26 mouse cellular contexts compared by ENCODE assay signal in genomic region chr16:62755307-62755706, GRCm38 (mm10). TPM values are rescaled to one million over a fixed set of nuclear protein-coding genes. Genes with fewer than 3 reads are reported as not detected.
"Had no signal": no experiment of that assay in that cellular context is flagged by ENCODE, and none has a peak within 500 bp of the region (broad histone marks: within the 10 kb centered on the region; RNA-seq: fewer than 3 reads in every experiment).

No protein-coding gene starts in this region.

- H3K4me1 ChIP-seq: limb, embryonic 10.5 days; limb, embryonic 13.5 days; liver, embryonic 12.5 days; liver, embryonic 15.5 days; midbrain, embryonic 12.5 days; midbrain, embryonic 15.5 days; neural tube, embryonic 12.5 days; neural tube, embryonic 15.5 days had no signal

- H3K27me3 ChIP-seq: limb, embryonic 13.5 days; liver, embryonic 12.5 days; liver, embryonic 15.5 days; midbrain, embryonic 12.5 days; midbrain, embryonic 15.5 days; neural tube, embryonic 12.5 days; neural tube, embryonic 15.5 days had no signal

- H3K36me3 ChIP-seq: liver, embryonic 15.5 days; midbrain, embryonic 12.5 days; midbrain, embryonic 15.5 days; neural tube, embryonic 12.5 days; neural tube, embryonic 15.5 days had no signal

- H3K4me2 ChIP-seq: limb, embryonic 13.5 days; liver, embryonic 12.5 days; liver, embryonic 15.5 days; midbrain, embryonic 12.5 days; midbrain, embryonic 15.5 days; neural tube, embryonic 12.5 days; neural tube, embryonic 15.5 days had no signal

- H3K4me3 ChIP-seq: limb, embryonic 10.5 days; limb, embryonic 13.5 days; liver, embryonic 12.5 days; liver, embryonic 15.5 days; midbrain, embryonic 12.5 days; midbrain, embryonic 15.5 days; neural tube, embryonic 12.5 days; neural tube, embryonic 15.5 days had no signal

- ATAC-seq: inflammation-experienced regulatory T-cells, adult 6 months; intestine, embryonic 16.5 days; liver, embryonic 12.5 days; midbrain, embryonic 15.5 days had no signal

- H3K27ac ChIP-seq: limb, embryonic 10.5 days; limb, embryonic 13.5 days; liver, embryonic 12.5 days; liver, embryonic 15.5 days; macrophage; midbrain, embryonic 12.5 days; midbrain, embryonic 15.5 days; neural tube, embryonic 12.5 days; neural tube, embryonic 15.5 days had no signal

- DNase-seq: kidney, adult 18-20 months; kidney, adult 9 months; kidney, postnatal 14 days; kidney, postnatal 4 days; liver; right cerebral cortex, adult 18-20 months; thymus, adult 2 months; thymus, postnatal 25 days had no signal

- H3K9ac ChIP-seq: limb, embryonic 13.5 days; liver, embryonic 12.5 days; liver, embryonic 15.5 days; midbrain, embryonic 12.5 days; midbrain, embryonic 15.5 days; neural tube, embryonic 12.5 days; neural tube, embryonic 15.5 days had no signal

- H3K9me3 ChIP-seq: limb, embryonic 10.5 days; liver, embryonic 12.5 days; liver, embryonic 15.5 days; midbrain, embryonic 12.5 days; midbrain, embryonic 15.5 days; neural tube, embryonic 12.5 days; neural tube, embryonic 15.5 days had no signal

RNA-seq across cellular contexts. Expression of gene Stx19, which starts 59.2 kb away (rescaled TPM):
- total RNA-seq: layer of hippocampus, adult 18-20 months; layer of hippocampus, postnatal 14 days; left cerebral cortex, adult 18-20 months; left cerebral cortex, postnatal 25 days; megakaryocyte, adult 5-6 weeks had no signal
- polyA plus RNA-seq: macrophage; small intestine, adult 2 months; spleen, adult 2 months; thymus, adult 2 months had no signal
